Mouse (Mus musculus): ENCODE results near the gene Asns.

DNA sequence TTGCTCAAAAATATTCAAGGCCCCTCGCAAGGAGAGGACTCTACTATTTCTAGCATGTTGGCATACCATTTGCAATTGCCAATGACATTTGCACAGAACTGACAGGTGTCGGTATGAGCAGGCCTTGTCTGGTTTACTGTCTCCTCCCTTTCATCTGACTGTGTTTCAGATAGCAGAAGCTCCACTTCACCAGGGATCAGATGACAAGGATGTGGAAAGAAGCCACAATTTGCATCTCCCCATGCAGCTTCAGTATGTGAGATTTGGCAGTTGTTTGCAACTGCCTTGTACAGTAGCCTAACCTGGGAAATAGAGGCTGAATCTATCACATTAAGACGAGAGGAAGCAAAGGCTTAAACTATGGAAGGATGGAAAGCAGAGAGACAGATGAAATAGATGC, 3.6 kb upstream of the Asns start:
- TF ChIP-seq CTCF (IDR thresholded peaks at IDR 0.05; ENCODE audit: borderline replicate concordance, insufficient read depth, low read length) (no peak), POLR2A (IDR thresholded peaks at IDR 0.05; ENCODE audit: low read depth, low read length) (no peak)

Data from embryonic fibroblast, embryonic 13.5 days (primary cell).